Mouse (Mus musculus) intestine, postnatal 0 days (tissue): ENCODE measurements around the gene Try10. TPM values are rescaled to one million over a fixed set of nuclear protein-coding genes. Genes with fewer than 3 reads are reported as not detected.
"Not testable (repeated sequence)": the region's sequence is repeated elsewhere in the genome, so short reads cannot be mapped to it uniquely, and the experiment has no call there.

Experiments used
- ATAC-seq: fragments of 200-750 bp; cut with Nextera tagmentation; 2 replicates; pipeline ENCODE4 v1.8.0; 2017; ENCODE audit warnings: mild to moderate bottlenecking, moderate TSS enrichment, moderate library complexity
- H3K27ac ChIP-seq: fragments of 300-500 bp; sonication (generic); 2 replicates; pipeline ENCODE4 v1.5.1; 2014; ENCODE audit warnings: mild to moderate bottlenecking, low read depth, low read length, moderate library complexity
- H3K27me3 ChIP-seq: fragments of 300-500 bp; sonication (generic); replicated peaks from 2 replicates; pipeline ENCODE4 v1.6.1; 2014; ENCODE audit warnings: low read length, mixed read lengths; ENCODE audit not compliant: control insufficient read depth, insufficient read depth
- H3K36me3 ChIP-seq: fragments of 300-500 bp; sonication (generic); 2 replicates; pipeline ENCODE4 v1.6.1; 2014; ENCODE audit warnings: mild to moderate bottlenecking, moderate library complexity; ENCODE audit not compliant: control insufficient read depth, insufficient read depth
- H3K4me1 ChIP-seq: fragments of 300-500 bp; sonication (generic); replicated peaks from 2 replicates; pipeline ENCODE4 v1.6.1; 2014; ENCODE audit warnings: antibody characterized with exemption, low read length, mixed read lengths; ENCODE audit not compliant: control insufficient read depth, insufficient read depth
- H3K4me2 ChIP-seq: fragments of 300-500 bp; sonication (generic); replicated peaks from 2 replicates; pipeline ENCODE4 v1.6.1; 2014; ENCODE audit warnings: low read depth, mild to moderate bottlenecking, moderate library complexity
- H3K4me3 ChIP-seq: fragments of 300-500 bp; sonication (generic); 2 replicates; pipeline ENCODE4 v1.5.1; 2014; ENCODE audit warnings: low read depth, low read length
- H3K9ac ChIP-seq: fragments of 300-500 bp; sonication (generic); 2 replicates; pipeline ENCODE4 v1.6.1; 2014; ENCODE audit warnings: mild to moderate bottlenecking, low read depth, low read length
- H3K9me3 ChIP-seq: fragments of 300-500 bp; sonication (generic); 2 replicates; pipeline ENCODE4 v1.6.1; 2016; ENCODE audit warnings: mixed run types; ENCODE audit not compliant: control insufficient read depth
- CTCF ChIP-seq: sonication (generic); IDR thresholded peaks from 2 replicates; pipeline ENCODE4 v1.5.1; 2016; ENCODE audit warnings: low read depth, mild to moderate bottlenecking, control low read depth, antibody characterized with exemption, moderate library complexity
- WGBS: fragments of 180-500 bp; shearing (Covaris S2); extraction: QIAGEN DNeasy Blood & Tissue Kit; methylation state at CpG from one replicate; pipeline ENCODE4 v1.1.7; 2014; 5-methylcytosine and 5-hydroxymethylcytosine counted together
- polyA plus RNA-seq: library from polyadenylated mRNA; unstranded; fragments of >200 nt; fragmentation: Nextera tagmentation; extraction: Ambion mirVana; gene quantifications from 2 replicates; pipeline ENCODE4 v1.2.1, GENCODE M21; 2015

Gene Try10
- 3.5 and 6.4 TPM in 2 replicates for polyA plus RNA-seq

DNA sequence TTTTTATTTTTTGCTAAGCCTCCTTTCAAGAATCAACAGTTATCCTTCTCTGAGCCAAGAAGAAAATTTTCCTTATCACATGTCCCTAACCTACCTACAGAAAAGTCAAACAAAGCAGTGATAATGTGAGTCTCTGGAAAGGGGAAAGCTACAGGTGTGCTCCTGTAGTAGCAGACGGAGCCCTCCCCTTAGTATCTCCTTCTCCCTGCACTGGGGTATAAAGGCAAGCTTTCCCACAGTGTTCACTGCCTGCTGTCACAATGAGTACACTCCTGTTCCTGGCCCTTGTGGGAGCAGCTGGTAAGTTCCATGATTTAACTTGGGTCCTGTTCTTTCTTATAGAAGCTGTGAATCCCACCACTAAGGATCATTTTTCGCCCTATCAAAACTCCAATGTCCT is at the start of gene Try10:
Try10 (plus strand) TSS at position 174 of the 400 bp plus-strand sequence.
- Histone ChIP-seq H3K27me3 (no peaks in the 10 kb centered on the region), H3K4me3 (no peak within 1 kb of the TSS), H3K27ac (no peak within 1 kb of the TSS), H3K4me2 (no peak within 1 kb of the TSS), H3K4me1 (no peaks in the 10 kb centered on the region), H3K36me3 (no peaks in the 10 kb centered on the region), H3K9ac (no peak within 1 kb of the TSS), H3K9me3 (no peaks in the 10 kb centered on the region)
- ATAC-seq = no peak
- TF ChIP-seq CTCF = no peak
- WGBS = 66% methylated on average over 2 of the region's 2 CpGs

DNA sequence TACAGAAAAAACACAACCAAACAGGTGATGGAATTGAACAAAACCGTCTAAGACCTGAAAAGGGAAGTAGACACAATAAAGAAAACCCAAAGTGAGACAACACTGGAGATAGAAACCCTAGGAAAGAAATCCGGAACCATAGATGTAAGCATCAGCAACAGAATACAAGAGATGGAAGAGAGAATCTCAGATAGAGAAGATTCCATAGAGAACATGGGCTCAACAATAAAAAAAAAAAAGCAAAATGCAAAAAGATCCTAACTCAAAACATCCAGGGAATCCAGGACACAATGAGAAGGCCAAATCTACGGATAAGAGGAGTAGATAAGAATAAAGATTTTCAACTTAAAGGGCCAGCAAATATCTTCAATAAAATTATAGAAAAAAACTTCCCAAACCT is 37.2 kb upstream of the Try10 start, which contains the start of gene Try5:
Try5 (minus strand) TSS at position 101 of the 400 bp plus-strand sequence.
- H3K4me3 ChIP-seq, H3K27me3 ChIP-seq, ATAC-seq, H3K4me2 ChIP-seq, H3K36me3 ChIP-seq, H3K4me1 ChIP-seq, H3K9ac ChIP-seq, H3K27ac ChIP-seq, H3K9me3 ChIP-seq: not testable (repeated sequence)
- WGBS = 57% methylated on average over 3 of the region's 3 CpGs

DNA sequence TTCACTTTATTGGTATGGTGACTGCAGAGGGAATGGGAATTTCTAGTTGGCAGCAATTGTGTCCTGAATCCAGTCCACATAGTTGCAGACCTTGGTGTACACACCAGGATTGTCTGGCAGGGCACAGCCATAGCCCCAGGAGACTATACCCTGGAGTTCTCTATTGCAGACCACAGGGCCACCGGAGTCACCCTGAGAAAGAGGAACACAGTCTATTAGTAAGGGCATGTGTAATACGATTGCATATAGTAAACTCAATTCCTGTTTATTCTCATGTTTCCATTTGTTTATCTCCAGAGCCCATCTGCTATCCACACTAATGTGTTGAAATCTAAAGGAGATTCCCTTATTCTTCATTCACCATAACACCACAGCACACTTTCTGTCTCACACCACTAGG is 19.9 kb downstream of the Try10 start:
- H3K27ac ChIP-seq, H3K27me3 ChIP-seq, H3K4me3 ChIP-seq, H3K4me1 ChIP-seq, H3K36me3 ChIP-seq, H3K4me2 ChIP-seq, H3K9me3 ChIP-seq, H3K9ac ChIP-seq, ATAC-seq: not testable (repeated sequence)
- 55% methylated on average over 1 of the region's 2 CpGs for WGBS

DNA sequence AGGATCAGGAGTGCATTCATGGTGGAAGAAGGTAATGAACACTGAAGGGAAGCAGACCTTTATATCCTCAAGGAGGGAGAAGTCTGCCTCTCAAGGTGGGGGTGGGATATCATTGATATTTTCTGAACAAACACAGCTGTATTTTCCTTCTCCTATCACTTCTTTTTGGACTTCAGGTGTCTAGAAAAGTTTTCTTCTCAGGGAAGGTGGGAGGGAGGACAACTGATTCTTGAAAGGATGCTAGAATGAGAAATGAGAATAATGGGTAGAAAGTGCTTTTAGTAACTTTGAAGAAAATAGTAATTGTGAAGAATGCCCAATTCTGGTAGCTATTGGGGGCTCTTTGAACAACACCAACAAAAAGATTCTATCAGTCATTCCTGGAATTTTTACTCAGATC is 23.7 kb downstream of the Try10 start, which contains the start of gene Prss3:
Prss3 (minus strand) TSS at position 101 of the 400 bp plus-strand sequence.
- H3K9me3 ChIP-seq, ATAC-seq, H3K9ac ChIP-seq, H3K4me2 ChIP-seq, H3K27ac ChIP-seq, H3K36me3 ChIP-seq, H3K4me1 ChIP-seq, H3K27me3 ChIP-seq, H3K4me3 ChIP-seq: not testable (repeated sequence)

GRCm38 (mm10) chr6:41386781-41387180 is 32.9 kb downstream of the Try10 start:
- ATAC-seq = no peak
- Histone ChIP-seq H3K4me3 (no peak overlapping the region), H3K4me2 (no peak overlapping the region), H3K27me3 (no peaks in the 10 kb centered on the region), H3K4me1 (no peaks in the 10 kb centered on the region), H3K9ac (no peak overlapping the region), H3K27ac (no peak overlapping the region), H3K36me3 (no peaks in the 10 kb centered on the region), H3K9me3 (no peaks in the 10 kb centered on the region)
- TF ChIP-seq CTCF = no peak
- WGBS = 62% methylated on average over 2 of the region's 2 CpGs

GRCm38 (mm10) chr6:41391640-41392039 is 37.7 kb downstream of the Try10 start:
- not testable (repeated sequence) for ATAC-seq, H3K27ac ChIP-seq, H3K9ac ChIP-seq, H3K4me1 ChIP-seq, H3K4me2 ChIP-seq, H3K36me3 ChIP-seq, H3K9me3 ChIP-seq, H3K4me3 ChIP-seq, H3K27me3 ChIP-seq
- WGBS = 67% methylated on average over 1 of the region's 1 CpGs

GRCm38 (mm10) chr6:41392056-41392455 is 38.2 kb downstream of the Try10 start, which contains the start of gene Gm5771:
TSS of gene Gm5771 (plus strand) at chr6:41392356.
- H3K4me3 ChIP-seq, H3K4me1 ChIP-seq, H3K9ac ChIP-seq, H3K27me3 ChIP-seq, H3K36me3 ChIP-seq, H3K9me3 ChIP-seq, ATAC-seq, H3K27ac ChIP-seq, H3K4me2 ChIP-seq: not testable (repeated sequence)

Other genes with a start within 250 kb of the Try10 start
- gene Try4, start 51.8 kb upstream of the Try10 start, polyA plus RNA-seq = 10.2 and 18.9 TPM in 2 replicates
- 23.2 and 37.8 TPM in 2 replicates for gene Try5, start 37.3 kb upstream of the Try10 start, polyA plus RNA-seq
- 7.3 and 7.5 TPM in 2 replicates for gene Prss3, start 23.6 kb downstream of the Try10 start, polyA plus RNA-seq
- gene Gm5771, start 38.3 kb downstream of the Try10 start, polyA plus RNA-seq = 12.4 and 16.9 TPM in 2 replicates
- 7.2 and 9.4 TPM in 2 replicates for gene Gm10334, start 92.0 kb downstream of the Try10 start, polyA plus RNA-seq
- 13.5 and 13.7 TPM in 2 replicates for gene Prss1, start 104.8 kb downstream of the Try10 start, polyA plus RNA-seq
- 10.5 and 17.9 TPM in 2 replicates for gene Prss2, start 167.7 kb downstream of the Try10 start, polyA plus RNA-seq